Mouse (Mus musculus) G1E (cell line): ENCODE data around the gene Txlng. TPM values are rescaled to one million over a fixed set of nuclear protein-coding genes. Genes with fewer than 3 reads are reported as not detected.

Experiments
- ATAC-seq: 2 replicates; pipeline ENCODE4 v1.8.0; 2016; ENCODE audit warnings: mild to moderate bottlenecking; ENCODE audit not compliant: insufficient number of reproducible peaks, poor library complexity, low FRiP score, severe bottlenecking; ENCODE audit errors: extremely low read depth
- DNase-seq: peaks from one replicate; pipeline ENCODE4 v3.0.0; 2012; ENCODE audit warnings: low spot score
- H3K27me3 ChIP-seq: 2 replicates; pipeline ENCODE4 v1.6.1; 2012; ENCODE audit warnings: mild to moderate bottlenecking, low read length, inconsistent platforms; ENCODE audit not compliant: insufficient read depth
- H3K36me3 ChIP-seq: replicated peaks from 2 replicates; pipeline ENCODE3; 2012; ENCODE audit warnings: mild to moderate bottlenecking, inconsistent platforms
- H3K4me1 ChIP-seq: 2 replicates; pipeline ENCODE4 v1.6.1; 2012; ENCODE audit warnings: low read depth, low read length, inconsistent platforms, mixed read lengths; ENCODE audit not compliant: insufficient read depth
- H3K4me3 ChIP-seq: 2 replicates; pipeline ENCODE4 v1.5.1; 2012; ENCODE audit warnings: low read depth, mild to moderate bottlenecking, inconsistent platforms, low read length, moderate library complexity, mixed read lengths
- H3K9me3 ChIP-seq: replicated peaks from 2 replicates; pipeline ENCODE4 v1.6.1; 2012; ENCODE audit warnings: inconsistent platforms
- CTCF ChIP-seq: IDR thresholded peaks from 2 replicates; pipeline ENCODE4 v1.5.1; 2012; ENCODE audit warnings: low read depth, low read length, inconsistent platforms, mixed read lengths
- GATA1 ChIP-seq: IDR thresholded peaks from 2 replicates; pipeline ENCODE4 v1.6.1; 2012; ENCODE audit warnings: borderline replicate concordance, low read length, inconsistent platforms, mixed read lengths
- GATA2 ChIP-seq: IDR thresholded peaks from 2 replicates; pipeline ENCODE4 v1.6.1; 2012; ENCODE audit warnings: low read depth, low read length, inconsistent platforms, borderline replicate concordance
- POLR2AphosphoS5 ChIP-seq: IDR thresholded peaks from 2 replicates; pipeline ENCODE4 v1.6.1; 2012; ENCODE audit warnings: low read depth, low read length, inconsistent platforms; ENCODE audit not compliant: insufficient replicate concordance
- TAL1 ChIP-seq: conservative IDR thresholded peaks from 2 replicates; pipeline ENCODE4 v1.6.1; 2012; ENCODE audit warnings: low read depth, low read length, inconsistent platforms, mixed read lengths
- polyA plus RNA-seq: library from polyadenylated mRNA; stranded (reverse); fragments of >175 nt; gene quantifications from 2 replicates; pipeline ENCODE4 v1.2.3, GENCODE M21; 2012
- total RNA-seq, 2 experiments: library from RNA; stranded (forward) in 1 of 2; stranded (reverse) in 1 of 2; fragments of 200-1000 nt in 1 of 2; fragments of >200 nt in 1 of 2; fragmentation: Nextera tagmentation in 1 of 2; gene quantifications; 2 replicates each; pipeline ENCODE4 v1.2.3; 2014 to 2017

The Txlng gene
- total and polyA plus RNA-seq, 3 experiments = 8.2 to 39.1 (median 36.5) TPM

DNA sequence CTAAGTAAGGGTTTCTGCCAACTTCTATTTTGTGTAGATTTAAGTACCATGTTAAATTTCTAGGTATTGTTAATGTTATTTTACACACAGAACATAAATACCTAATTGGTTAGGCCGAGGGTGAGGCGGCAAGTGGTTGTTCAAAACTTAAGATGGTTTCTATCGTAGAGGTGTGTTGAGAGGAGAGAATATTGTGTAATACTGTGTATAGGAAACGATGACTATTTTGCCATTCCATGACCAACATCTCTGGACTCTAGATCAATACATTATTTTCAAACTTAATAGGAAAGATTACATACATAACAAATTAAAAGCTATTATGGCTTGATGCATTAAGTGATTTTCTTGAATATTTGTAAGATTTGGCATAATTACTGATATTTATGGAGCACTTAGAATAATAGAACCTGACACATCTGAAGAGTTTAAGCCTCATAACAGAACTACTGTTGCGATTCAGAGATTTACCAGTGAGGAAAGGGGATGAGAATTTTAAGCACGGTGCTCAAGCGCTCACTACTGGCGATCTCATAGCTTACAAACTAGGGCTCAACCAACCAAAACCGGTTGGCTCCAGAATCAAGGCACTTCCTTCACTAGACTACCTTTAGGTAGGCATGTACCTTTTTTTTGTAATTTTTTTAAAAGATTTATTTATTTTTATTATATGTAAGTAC is 67.4 kb downstream of the Txlng start:
- Histone ChIP-seq H3K4me3 (peak overlapping the region; percentile 78), H3K27me3 (no peaks in the 10 kb centered on the region), H3K4me1 (peaks cover 38% of the 10 kb centered on the region), H3K9me3 (no peaks in the 10 kb centered on the region), H3K36me3 (peaks cover 22% of the 10 kb centered on the region)
- TF ChIP-seq GATA1 (no peak), CTCF (no peak), GATA2 (no peak), TAL1 (no peak)
- DNase-seq (no peak), ATAC-seq (no peak)

DNA sequence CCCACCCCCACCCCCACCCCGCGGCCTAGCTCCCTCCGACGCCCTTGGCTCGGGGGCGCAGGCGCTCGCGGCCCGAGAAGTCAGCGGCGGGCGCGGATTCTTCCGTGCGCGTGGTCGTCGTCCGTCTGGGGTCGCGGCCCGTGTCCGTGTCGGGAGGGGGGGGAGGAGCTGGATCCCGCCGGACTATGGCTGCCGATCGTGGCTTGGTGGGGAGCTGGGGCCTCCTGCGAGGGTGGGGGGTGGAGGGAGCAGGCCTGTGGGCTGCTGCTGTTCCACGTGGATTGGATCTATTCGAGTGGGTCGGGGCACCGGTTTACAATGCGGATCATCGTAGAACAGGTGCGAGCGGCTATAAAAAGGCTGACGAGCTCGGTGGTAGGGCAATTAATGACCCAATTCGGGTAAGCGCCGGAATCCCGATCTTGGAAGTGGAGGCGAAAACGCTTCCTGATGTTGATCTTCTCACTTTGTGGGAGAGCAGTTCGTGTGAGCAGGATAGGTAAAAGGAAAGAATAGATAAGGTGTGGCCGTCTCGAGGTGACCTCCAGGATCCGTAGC is 68.2 kb downstream of the Txlng start:
- Histone ChIP-seq H3K4me3 (peak overlapping the region; percentile 78), H3K9me3 (no peaks in the 10 kb centered on the region), H3K4me1 (peaks cover 31% of the 10 kb centered on the region), H3K27me3 (no peaks in the 10 kb centered on the region), H3K36me3 (peaks cover 16% of the 10 kb centered on the region)
- no peak for TF ChIP-seq CTCF
- no peak for TF ChIP-seq GATA1
- no peak for TF ChIP-seq GATA2
- TF ChIP-seq POLR2AphosphoS5 = no peak
- no peak for TF ChIP-seq TAL1
- DNase-seq = peak; percentile 3
- ATAC-seq = no peak

DNA sequence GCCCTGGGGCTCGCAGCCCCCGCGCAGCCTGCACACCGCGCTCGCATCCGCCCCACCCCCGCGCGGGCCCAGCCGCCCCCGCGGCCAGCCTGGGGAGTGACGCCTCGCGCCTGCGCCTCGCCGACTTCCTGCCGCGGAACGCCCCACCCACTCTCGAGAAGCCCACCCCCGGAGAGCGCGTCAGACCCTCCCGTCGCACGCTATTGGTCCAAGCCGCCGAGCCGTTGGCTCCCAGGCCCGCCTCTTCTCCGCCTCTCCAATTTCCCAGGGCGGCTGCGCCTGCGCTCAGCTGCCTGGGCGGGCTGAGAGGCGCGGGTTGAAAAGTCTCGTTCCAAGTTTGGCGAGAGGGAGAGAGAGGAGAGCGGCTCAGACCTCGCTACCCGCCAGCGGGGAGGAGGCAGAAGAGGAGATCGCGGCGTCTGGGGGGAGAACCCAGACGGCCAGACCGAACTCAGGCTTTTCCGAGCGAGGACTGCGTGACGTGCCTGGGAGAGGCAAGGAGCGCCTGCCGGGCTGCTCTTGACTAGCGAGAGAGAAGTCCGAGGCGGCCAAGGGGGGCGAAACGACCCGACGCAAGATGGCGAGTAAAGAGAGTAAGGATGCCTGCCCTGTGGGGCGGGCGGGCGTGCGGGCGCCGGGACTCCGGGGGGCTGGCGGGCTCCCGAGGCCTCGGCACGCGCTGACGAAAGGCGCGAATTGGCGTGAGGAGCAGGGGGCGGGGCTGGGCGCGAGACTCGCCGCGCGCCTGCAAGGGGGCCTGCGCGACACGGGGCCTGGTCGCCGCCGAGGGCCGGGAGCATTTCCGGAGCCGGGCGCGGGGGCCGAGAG is 68.9 kb downstream of the Txlng start, which contains the start of gene Rbbp7:
TSS of gene Rbbp7 (plus strand) at position 288 of the 828 bp plus-strand sequence.
- DNase-seq (peak; percentile 76), ATAC-seq (peak; percentile 90)
- H3K4me1 ChIP-seq = peaks cover 30% of the 10 kb centered on the region
- H3K27me3 ChIP-seq = no peaks in the 10 kb centered on the region
- H3K4me3 ChIP-seq = peak within 1 kb of the TSS; percentile 78
- TF ChIP-seq CTCF = no peak
- TF ChIP-seq GATA1 = no peak
- TF ChIP-seq POLR2AphosphoS5 = no peak
- no peak for TF ChIP-seq GATA2
- no peak for TF ChIP-seq TAL1
- peaks cover 16% of the 10 kb centered on the region for H3K36me3 ChIP-seq
- H3K9me3 ChIP-seq = no peaks in the 10 kb centered on the region

DNA sequence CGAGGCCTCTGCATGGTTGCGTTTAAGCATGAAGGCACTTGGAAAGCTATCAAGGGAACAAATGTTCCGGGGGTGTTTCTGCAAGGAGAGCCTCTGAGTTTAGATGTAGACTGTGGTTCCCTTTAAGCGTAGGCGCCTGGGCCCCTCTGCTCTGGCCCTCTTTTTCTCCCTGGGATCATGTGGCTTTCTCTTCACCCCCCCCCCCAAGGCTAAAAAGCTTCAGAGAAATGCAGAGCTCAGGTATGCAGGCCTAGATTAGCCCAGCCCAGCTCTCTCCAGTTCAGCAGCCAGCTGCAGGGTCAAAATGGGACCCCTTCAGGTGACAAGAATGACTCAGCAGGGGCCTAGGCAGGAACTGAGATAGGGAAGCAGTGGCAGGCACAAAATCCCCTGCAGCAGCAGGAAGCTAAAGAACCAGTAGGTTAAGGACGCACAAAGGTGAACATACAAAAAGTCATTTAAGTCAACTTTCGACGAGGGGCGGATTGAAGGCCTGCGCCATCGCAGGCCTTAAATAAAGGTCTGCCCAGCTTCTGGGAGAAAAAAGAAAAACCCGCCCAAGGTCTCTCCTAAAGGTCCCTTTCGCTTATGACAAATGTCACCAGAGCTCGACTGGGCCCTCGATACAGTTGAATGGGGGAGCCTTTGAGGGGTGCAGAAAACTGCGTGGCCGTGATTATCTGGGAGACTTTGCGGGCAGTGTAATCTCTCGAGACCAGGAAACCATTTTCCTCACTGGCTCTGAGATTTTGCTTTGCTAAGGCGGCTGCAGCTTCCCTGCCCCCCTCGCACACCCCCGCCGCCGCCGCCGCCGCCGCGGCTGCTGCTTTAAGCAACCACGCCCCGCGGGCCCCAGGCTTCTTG is 69.8 kb downstream of the Txlng start:
- Histone ChIP-seq H3K9me3 (no peaks in the 10 kb centered on the region), H3K4me3 (peak overlapping the region; percentile 78; the same call in 1 of the 2 replicates), H3K36me3 (peaks cover 13% of the 10 kb centered on the region), H3K27me3 (no peaks in the 10 kb centered on the region), H3K4me1 (peaks cover 27% of the 10 kb centered on the region)
- no peak for TF ChIP-seq CTCF
- TF ChIP-seq GATA1 = no peak
- DNase-seq = no peak
- ATAC-seq = peak; percentile 41

DNA sequence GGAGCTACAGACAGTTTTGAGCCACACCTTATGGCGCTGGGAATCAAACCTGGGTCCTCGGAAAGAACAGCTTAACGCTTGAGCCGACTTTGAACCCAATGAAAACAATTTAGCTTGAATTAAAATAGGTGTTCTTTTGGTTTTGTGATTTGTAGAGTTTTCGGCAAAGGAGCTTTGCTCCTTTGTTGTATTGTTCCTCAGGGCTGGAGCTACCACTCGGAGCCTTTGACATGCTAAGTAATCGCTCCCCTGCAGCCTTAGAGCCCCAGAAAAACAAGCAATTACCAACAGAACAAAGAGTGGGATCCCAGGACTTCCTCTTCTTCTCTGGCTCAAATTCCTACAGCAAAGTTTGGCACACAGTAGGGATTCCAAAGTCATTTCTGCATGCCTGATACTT is 73.2 kb downstream of the Txlng start:
- H3K4me3 ChIP-seq = no peak overlapping the region
- DNase-seq (no peak), ATAC-seq (no peak)
- no peaks in the 10 kb centered on the region for H3K9me3 ChIP-seq
- H3K4me1 ChIP-seq = peaks cover 16% of the 10 kb centered on the region
- H3K27me3 ChIP-seq = no peaks in the 10 kb centered on the region
- H3K36me3 ChIP-seq = no peaks in the 10 kb centered on the region
- no peak for TF ChIP-seq CTCF
- TF ChIP-seq GATA1 = no peak

DNA sequence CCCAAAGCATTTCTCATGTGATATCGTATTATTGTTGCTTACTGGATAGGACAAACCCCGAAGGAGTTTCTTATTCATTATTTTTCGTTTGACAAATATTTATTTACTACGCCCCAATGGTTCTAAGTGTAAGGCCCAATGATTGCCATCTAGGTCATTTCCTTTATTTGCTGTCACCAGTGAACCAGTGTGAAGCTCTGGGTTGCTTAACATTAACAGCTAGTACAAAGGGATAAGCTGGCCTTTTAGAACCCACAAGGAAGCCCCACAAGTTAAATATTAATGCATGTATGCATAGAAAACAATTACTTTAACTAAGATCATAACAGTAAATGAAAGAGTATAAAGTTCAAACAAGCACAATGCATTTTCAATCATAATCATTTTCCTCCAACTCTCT is 74.9 kb downstream of the Txlng start:
- H3K27me3 ChIP-seq = no peaks in the 10 kb centered on the region

More for the DNA sequence above, 74.9 kb downstream of the Txlng start:
- DNase-seq = no peak
- ATAC-seq = no peak
- no peaks in the 10 kb centered on the region for H3K36me3 ChIP-seq
- no peaks in the 10 kb centered on the region for H3K9me3 ChIP-seq
- no peak overlapping the region for H3K4me3 ChIP-seq
- H3K4me1 ChIP-seq = peaks cover 21% of the 10 kb centered on the region
- TF ChIP-seq GATA2 = no peak
- no peak for TF ChIP-seq POLR2AphosphoS5
- TF ChIP-seq TAL1 = no peak
- no peak for TF ChIP-seq GATA1
- no peak for TF ChIP-seq CTCF
